In genomic region chr1:182792521-182793071, GRCm38 (mm10) we compare ENCODE assay signal across 9 mouse cellular contexts. TPM values are rescaled to one million over a fixed set of nuclear protein-coding genes. Genes with fewer than 3 reads are reported as not detected.
DNase-seq lines count a peak whose midpoint lies in the region; ATAC-seq lines count a peak whose summit lies in the region.
"Had no signal": no experiment of that assay in that cellular context is flagged by ENCODE, and none has a peak within 500 bp of the region (broad histone marks: within the 10 kb centered on the region; RNA-seq: fewer than 3 reads in every experiment).

No protein-coding gene starts in this region.

- no peak overlapping the region for H3K9ac ChIP-seq in embryonic facial prominence, embryonic 11.5 days (replicated peaks; ENCODE audit: low read length)
- H3K9ac ChIP-seq in midbrain, embryonic 12.5 days (replicated peaks), result no peak overlapping the region

- ATAC-seq in cerebellum, adult (ENCODE audit: insufficient number of reproducible peaks, low FRiP score, low TSS enrichment), result no peak
- ATAC-seq in embryonic facial prominence, embryonic 11.5 days (replicated peaks; ENCODE audit: insufficient number of reproducible peaks, low FRiP score, low TSS enrichment, low read depth), result peak; percentile 62; the same call in 1 of the 2 replicates
- ATAC-seq in midbrain, embryonic 12.5 days (ENCODE audit: low FRiP score, low read depth), result peak; percentile 38; the same call in 1 of the 2 replicates

- H3K4me1 ChIP-seq in embryonic facial prominence, embryonic 11.5 days (ENCODE audit: control insufficient read depth, insufficient read depth, low read length), result no peaks in the 10 kb centered on the region
- H3K4me1 ChIP-seq in midbrain, embryonic 12.5 days, result peaks cover 13% of the 10 kb centered on the region

- 16% methylated on average over 16 of the region's 16 CpGs for WGBS in embryonic facial prominence, embryonic 11.5 days
- WGBS in midbrain, embryonic 12.5 days, result 26% methylated on average over 16 of the region's 16 CpGs

- no peaks in the 10 kb centered on the region for H3K27me3 ChIP-seq in embryonic facial prominence, embryonic 11.5 days (ENCODE audit: control insufficient read depth, insufficient read depth, low read length)
- H3K27me3 ChIP-seq in midbrain, embryonic 12.5 days, result no peaks in the 10 kb centered on the region

- H3K27ac ChIP-seq in embryonic facial prominence, embryonic 11.5 days (replicated peaks; ENCODE audit: low read depth, low read length), result no peak overlapping the region
- no peak overlapping the region for H3K27ac ChIP-seq in midbrain, embryonic 12.5 days (replicated peaks)

- DNase-seq in cerebellum, adult 11 months, result peak; percentile 40
- peak; percentile 87 for DNase-seq in embryonic facial prominence, embryonic 11.5 days (ENCODE audit: low spot score)
- peak; percentile 77 to 81 for DNase-seq in heart, adult 18-20 months
- peak; percentile 65 for DNase-seq in kidney, adult 11 months
- peak; percentile 71 to 75 for DNase-seq in left cerebral cortex, postnatal 36 days (ENCODE audit: low spot score in 2 of 2)
- peak; percentile 44 to 77 for DNase-seq in spleen, postnatal 4 days (ENCODE audit: low spot score in 2 of 2)

- H3K4me3 ChIP-seq in embryonic facial prominence, embryonic 11.5 days (ENCODE audit: low read depth, low read length), result no peak overlapping the region
- no peak overlapping the region for H3K4me3 ChIP-seq in midbrain, embryonic 12.5 days

- no peak overlapping the region for H3K4me2 ChIP-seq in embryonic facial prominence, embryonic 11.5 days (ENCODE audit: low read depth, low read length)
- H3K4me2 ChIP-seq in midbrain, embryonic 12.5 days (replicated peaks), result peak overlapping the region; percentile 22

- H3K36me3 ChIP-seq in embryonic facial prominence, embryonic 11.5 days (replicated peaks; ENCODE audit: control insufficient read depth, insufficient read depth, low read depth, low read length), result no peaks in the 10 kb centered on the region
- H3K36me3 ChIP-seq in midbrain, embryonic 12.5 days, result no peaks in the 10 kb centered on the region
- H3K36me3 ChIP-seq: G1E had no signal

- H3K9me3 ChIP-seq in embryonic facial prominence, embryonic 11.5 days (replicated peaks; ENCODE audit: control insufficient read depth, low read length), result no peaks in the 10 kb centered on the region
- no peaks in the 10 kb centered on the region for H3K9me3 ChIP-seq in midbrain, embryonic 12.5 days

- intact Hi-C loops in left cerebral cortex, postnatal 36 days (cut with DNase I), result loop anchor here (5.0 to 10.0 kb wide), 3 partner anchors 45 to 230 kb away; no protein-coding TSS in a partner anchor

RNA-seq across cellular contexts. Expression of gene Susd4, which starts 28.9 kb away (rescaled TPM):
- 13.1 and 16.8 TPM in 2 replicates for polyA plus RNA-seq in embryonic facial prominence, embryonic 11.5 days (2014; fragmentation: Nextera tagmentation; extraction: Ambion mirVana)
- total RNA-seq in heart, adult 18-20 months (2021), result under 1 TPM; 0.37 to 0.57 TPM
- total RNA-seq in left cerebral cortex, postnatal 36 days (2021), result 100 to 1,000 TPM; 113 TPM
- 26.8 and 28.3 TPM in 2 replicates for polyA plus RNA-seq in midbrain, embryonic 12.5 days (2016; fragmentation: Nextera tagmentation; extraction: Ambion mirVana)
- total RNA-seq: G1E had no signal
- polyA plus RNA-seq: G1E had no signal

RNA-seq across cellular contexts. Expression of gene Ccdc185, which starts 43.6 kb away (rescaled TPM):
- not detected in 2 replicates for polyA plus RNA-seq in embryonic facial prominence, embryonic 11.5 days (2014; fragmentation: Nextera tagmentation; extraction: Ambion mirVana)
- total RNA-seq in heart, adult 18-20 months (2021), result not detected
- total RNA-seq in left cerebral cortex, postnatal 36 days (2021), result under 1 TPM; 0.20 to 0.25 TPM
- not detected in 2 replicates for polyA plus RNA-seq in midbrain, embryonic 12.5 days (2016; fragmentation: Nextera tagmentation; extraction: Ambion mirVana)
- polyA plus RNA-seq: G1E had no signal

Comparison
In these comparisons a context has a peak if more than half of its experiments do, and no peak if none do; other contexts are left out.
1. RNA of gene Susd4, which starts 28.9 kb away (total RNA-seq): 113 TPM in left cerebral cortex, postnatal 36 days; 0.37 to 0.57 TPM in heart, adult 18-20 months; every median in the first group is over 10 times any median in the second.
2. Peak in every context shown above with its lines, with median percentiles within 50 percentile points of each other: DNase-seq.